Mouse (Mus musculus) layer of hippocampus, adult 6 months (tissue): Measurements from ENCODE around the gene Zfp993. TPM values are rescaled to one million over a fixed set of nuclear protein-coding genes. Genes with fewer than 3 reads are reported as not detected.

ENCODE experiments used
- long read RNA-seq, 2 experiments: library from polyadenylated mRNA; unstranded; transcript quantifications; one replicate each; pipeline ENCODE4 v2.0.0; 2019 to 2020
- polyA plus RNA-seq: library from polyadenylated mRNA; unstranded; fragments of <200 nt; fragmentation: Nextera tagmentation; gene quantifications from 2 replicates; pipeline ENCODE4 v1.2.3, GENCODE M21; 2021

Zfp993 gene
- polyA plus RNA-seq = 3.3 and 3.7 TPM in 2 replicates
- long read RNA-seq, experiment 1, partial matches to known transcripts = 1 of 3 reads
- long read RNA-seq, experiment 1, other reads (novel, unspliced or antisense) = 2 of 3 reads
- long read RNA-seq, experiment 2, partial matches to known transcripts = 0 of 1 reads
- long read RNA-seq, experiment 2, other reads (novel, unspliced or antisense) = 1 of 1 reads

GRCm38 (mm10) chr4:146610774-146611400 lies at the start of gene Zfp993:
Gene Zfp993, plus strand, starts transcription at chr4:146610961.

Other genes with a start within 250 kb of the Zfp993 start
- 0.14 and 0.28 TPM in 2 replicates for gene Zfp992, start 161.9 kb upstream of the Zfp993 start, polyA plus RNA-seq
- gene Zfp981, start 108.9 kb upstream of the Zfp993 start, polyA plus RNA-seq = not detected in 2 replicates